Mouse (Mus musculus) gonadal fat pad, adult 2 months (tissue): Measurements from ENCODE around the gene Glp2r. TPM values are rescaled to one million over a fixed set of nuclear protein-coding genes. Genes with fewer than 3 reads are reported as not detected.
A peak's percentile ranks its signal among the peaks of the same experiment; 100 is the strongest.

Source experiments
- DNase-seq: peaks from one replicate; pipeline ENCODE4 v3.0.0-alpha.2; 2012; ENCODE audit warnings: low read depth
- polyA plus RNA-seq: library from polyadenylated mRNA; depleted of rRNA; stranded (reverse); fragments of >200 nt; gene quantifications from 2 replicates; pipeline ENCODE4 v1.2.3, GENCODE M21; 2012; rRNA removed

The Glp2r gene
- polyA plus RNA-seq, 1 experiment, result 0.07 TPM

DNA sequence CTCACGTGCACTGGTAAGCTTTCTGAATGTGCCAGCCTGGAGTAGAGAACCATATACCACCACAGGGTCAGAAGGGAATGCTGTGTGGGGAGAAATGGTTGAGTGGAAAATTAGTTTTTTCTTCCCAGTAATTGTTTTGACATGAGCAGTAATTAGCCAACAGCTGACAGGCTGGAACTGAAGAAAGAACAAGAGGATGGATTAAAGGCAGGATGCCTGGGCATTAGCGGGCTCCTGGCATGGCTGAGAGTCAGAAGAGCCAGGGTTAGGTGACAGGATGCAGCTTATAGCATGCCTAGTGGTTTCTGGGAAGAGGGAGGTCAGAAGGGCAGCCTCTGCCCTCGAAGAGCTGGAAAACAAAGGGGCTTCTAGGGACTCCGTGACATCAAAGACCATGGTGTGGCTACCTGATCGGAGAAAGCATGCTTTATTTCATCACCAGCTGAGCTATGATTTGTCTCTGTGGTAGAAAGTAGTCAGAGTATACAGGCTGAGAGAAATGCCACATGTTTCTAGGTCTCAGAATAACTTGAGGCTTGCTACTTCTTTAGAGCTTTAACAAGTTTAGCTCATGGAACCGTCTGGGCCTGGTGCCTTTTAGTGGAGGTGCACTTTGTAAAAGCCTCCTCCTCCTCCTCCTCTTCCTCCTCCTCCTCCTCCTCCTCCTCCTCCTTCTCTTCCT is 133.9 kb downstream of the Glp2r start:
- no peak for DNase-seq

DNA sequence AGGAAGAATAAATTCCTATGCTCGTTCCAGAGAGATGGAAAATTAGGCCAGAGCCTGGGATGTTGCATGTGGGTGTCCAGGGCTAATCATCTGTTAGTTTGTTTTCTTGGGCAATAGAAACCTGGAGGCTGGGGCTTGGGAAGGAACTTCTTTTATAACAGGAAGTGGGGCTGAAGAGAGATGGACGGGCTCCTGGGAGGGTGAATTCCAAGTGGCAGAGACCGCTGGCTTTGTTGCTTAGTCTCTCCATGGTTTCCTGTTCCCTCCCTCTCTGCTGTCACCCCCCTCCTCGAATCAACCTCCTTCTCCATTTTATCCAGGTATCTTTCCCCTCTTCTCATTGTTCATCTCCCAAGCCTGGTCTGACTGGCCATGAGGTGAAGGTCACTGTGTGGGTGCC is 134.8 kb downstream of the Glp2r start:
- no peak for DNase-seq

GRCm38 (mm10) chr11:67633620-67634229 is 137.2 kb downstream of the Glp2r start:
- no peak for DNase-seq

GRCm38 (mm10) chr11:67632906-67633305 is 138.0 kb downstream of the Glp2r start:
- no peak for DNase-seq

DNA sequence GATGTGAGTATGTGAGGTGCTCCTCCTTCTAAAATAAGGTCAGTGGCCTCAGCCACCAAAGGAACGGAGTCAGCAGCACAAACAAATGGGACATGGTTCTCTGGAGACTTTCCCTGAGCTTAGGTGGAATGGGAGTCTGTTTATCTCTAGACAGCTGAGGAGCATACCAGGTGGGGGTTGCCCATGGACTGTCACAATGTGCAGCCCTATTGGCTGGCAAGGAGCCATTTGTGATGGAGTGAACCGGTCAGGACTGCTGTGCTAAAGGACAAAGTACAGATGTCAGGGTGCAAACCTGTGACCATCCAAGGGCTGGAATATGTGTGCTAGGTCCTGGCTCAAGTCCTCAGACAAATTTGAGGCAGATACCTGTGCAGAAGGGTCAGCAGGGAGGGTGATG is 142.4 kb downstream of the Glp2r start:
- DNase-seq, result no peak

DNA sequence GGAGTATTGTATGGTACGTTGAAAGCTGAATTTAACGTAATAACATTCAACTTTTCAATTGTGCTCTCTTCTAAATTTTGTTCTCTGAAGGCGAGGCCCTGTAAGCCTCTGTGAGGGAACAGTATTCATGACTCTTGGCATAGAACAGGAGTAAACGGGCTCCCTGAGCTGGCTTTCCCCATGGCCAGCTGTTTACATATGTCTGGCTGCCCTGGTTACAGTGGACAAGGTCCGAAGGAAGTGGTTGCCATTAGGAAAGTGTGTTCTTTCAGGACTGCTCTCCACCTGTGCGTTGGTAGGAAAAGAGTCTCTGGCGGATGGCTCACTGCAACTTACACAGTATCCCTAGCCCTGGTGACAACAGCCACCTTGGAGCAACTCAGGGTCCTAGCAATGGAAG is 143.8 kb downstream of the Glp2r start:
- DNase-seq, result no peak

DNA sequence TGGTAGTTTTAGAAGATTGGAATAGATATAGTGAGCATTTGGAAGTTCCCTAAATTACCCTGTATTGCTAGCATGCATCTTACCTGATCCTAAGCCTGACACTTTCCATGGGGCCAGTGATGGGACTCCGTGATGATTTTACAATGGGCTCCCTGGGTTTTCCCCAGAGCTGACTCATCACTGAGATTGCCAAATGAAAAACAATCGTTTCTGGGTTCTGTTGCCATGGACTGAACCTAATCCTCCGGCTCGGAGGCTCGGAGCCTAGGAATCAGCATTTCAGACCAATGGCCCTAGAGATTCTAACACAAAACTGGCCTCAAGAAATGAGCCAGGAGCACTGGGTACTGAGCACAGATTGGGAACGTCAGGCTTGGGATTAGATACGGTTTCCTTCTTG is 148.6 kb downstream of the Glp2r start:
- DNase-seq, result no peak

DNA sequence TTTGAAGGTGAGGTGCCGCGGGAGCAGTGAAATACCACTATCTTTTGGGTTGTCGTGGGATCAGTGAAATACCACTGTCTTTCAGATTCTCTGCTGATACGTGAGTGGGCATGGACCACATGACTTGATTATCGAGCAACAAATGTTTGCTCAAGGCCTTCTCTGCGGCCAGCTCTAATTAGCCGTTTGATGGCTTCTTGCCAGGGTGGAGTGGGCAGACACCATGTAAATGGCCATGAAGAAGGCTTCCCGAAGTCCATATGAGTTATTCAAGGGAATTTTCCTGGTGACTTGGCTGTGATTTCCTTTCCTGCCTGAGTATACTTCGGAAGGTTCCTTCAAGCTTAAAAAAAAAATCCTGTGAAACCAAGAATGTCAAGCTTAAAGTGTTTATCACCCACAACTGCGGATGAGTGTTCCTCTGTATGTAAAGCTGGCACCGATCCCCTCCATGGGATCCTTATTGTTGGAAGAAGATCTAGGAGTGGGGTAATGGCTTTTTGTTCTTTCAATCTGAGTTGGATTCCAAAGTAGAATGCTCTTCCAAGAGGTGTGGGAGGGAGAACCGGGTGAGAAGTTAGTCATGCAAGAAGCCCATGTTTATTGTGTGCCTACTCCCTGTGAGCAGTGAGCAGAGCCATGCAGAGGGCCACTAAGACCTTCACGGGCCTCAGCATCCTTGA is 154.3 kb downstream of the Glp2r start:
- peak; percentile 93 for DNase-seq

GRCm38 (mm10) chr11:67612158-67612839 is 158.7 kb downstream of the Glp2r start:
- DNase-seq, result no peak

Other genes starting within 250 kb of the Glp2r start
- gene Rcvrn, start 75.8 kb downstream of the Glp2r start, polyA plus RNA-seq, result not detected in 2 replicates
- not detected in 2 replicates for gene Gsg1l2, start 3.5 kb upstream of the Glp2r start, polyA plus RNA-seq
- 0.12 TPM in 1 of 2 replicates, not detected in the other for gene Dhrs7c, start 27.0 kb upstream of the Glp2r start, polyA plus RNA-seq
- 4.7 and 5.4 TPM in 2 replicates for gene Usp43, start 151.0 kb upstream of the Glp2r start, polyA plus RNA-seq
- gene Cfap52, start 194.5 kb upstream of the Glp2r start, polyA plus RNA-seq, result 5.1 and 8.0 TPM in 2 replicates
- 8.9 and 9.9 TPM in 2 replicates for gene Stx8, start 195.0 kb upstream of the Glp2r start, polyA plus RNA-seq